Mouse (Mus musculus): ENCODE data around the gene Rabif.

The Rabif gene

DNA sequence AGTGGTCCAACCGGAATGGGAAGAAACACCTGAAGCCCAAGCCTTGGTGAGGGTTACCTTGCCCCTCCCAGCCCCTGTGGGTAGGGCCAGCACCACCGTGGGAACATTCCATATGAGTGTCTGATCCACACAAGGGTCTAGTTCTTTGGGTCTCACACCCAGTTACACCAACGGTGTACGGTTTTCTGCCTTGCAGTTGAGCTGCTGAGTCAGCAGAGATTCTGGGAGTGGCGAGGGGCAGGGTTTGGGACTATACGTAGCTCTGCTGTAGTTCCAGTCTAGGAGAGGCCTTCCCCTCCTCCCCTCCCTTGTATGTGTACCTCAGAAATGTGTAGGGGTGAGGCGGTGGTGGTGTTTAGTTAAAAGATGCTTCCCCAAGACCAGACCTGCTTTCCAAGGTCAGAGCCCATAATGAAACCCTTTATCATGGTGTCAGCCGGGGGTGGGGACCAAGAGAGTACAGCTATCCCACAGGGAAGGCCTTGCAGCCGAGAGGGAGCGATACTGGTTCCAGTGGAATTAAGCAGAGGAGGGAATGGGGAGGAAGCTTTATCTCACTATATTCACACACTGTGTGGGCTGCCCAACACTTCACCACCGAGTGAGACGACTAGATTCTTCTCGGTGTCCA is 60.9 kb downstream of the Rabif start:
- DNase-seq, result no peak

DNA sequence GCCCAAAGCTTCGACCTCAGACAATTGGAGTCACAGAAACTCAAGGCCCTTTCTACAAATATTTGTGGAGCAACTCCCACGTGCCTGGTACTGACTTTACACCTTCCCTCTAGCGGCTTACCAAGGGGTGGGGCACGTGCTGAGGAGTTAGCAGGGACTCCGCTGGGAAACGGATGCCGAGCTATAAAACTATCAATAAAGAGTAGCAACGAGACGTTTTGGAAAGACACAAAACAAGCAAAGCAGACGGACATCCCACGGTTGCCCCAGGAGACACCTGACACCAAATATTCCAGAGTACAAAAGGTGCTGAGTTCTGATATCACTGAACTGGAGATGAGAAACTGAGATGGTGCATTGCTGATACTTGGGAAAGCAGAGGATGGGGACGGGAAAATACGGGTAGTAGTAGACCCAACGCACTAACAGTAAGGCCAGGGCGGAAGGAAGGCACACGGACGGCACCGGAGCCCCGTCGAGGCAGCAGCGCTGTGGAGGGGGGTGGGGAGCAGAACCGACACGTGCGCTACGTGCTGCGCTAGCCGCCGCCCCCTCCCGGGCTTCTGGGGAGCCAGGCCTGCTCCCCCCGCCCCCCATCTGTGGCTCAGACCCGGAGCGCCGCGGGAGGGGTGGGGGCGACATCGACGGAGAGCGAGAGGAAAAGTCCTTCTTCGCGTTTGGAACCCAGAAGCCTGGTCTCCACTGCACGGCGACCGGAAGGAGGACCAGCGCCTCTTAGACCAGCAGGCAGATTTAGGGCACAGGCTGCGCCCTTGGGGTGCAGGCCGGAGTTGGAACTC is 61.6 kb downstream of the Rabif start:
- peak in 1 of 2 experiments; percentile 55 for DNase-seq

DNA sequence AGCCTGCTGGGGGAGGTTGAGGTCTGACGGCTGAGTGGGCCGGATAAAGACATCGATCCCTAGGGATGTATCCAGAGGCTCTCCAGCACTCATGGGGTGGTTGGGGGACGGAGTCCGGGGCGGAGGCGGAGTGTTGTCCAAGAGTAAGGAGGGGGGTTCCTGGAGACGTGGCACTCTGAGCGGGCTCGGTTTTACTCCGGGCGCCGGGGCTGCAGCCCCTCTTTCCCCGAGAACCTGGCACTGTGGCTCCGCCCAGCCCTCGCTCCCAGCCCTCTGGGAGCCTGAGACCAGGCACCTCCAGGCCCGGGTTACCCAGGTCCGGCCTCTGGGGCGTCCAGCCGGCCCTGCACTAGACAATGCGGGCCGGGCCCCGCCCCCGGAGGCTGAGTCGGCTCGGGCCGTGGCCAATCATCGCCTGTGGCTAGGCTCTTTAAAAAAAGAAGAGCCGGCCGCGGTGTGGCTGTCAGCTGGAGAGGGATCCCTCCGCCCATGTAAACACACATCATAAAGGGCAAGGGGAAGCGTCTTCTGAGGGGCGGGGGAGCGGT is 62.3 kb downstream of the Rabif start:
- peak; percentile 97 for DNase-seq
